In genomic region chr2:57387816-57388215, GRCm38 (mm10) we compare ENCODE assay signal across 13 mouse cellular contexts.
DNase-seq lines count a peak whose midpoint lies in the region; ATAC-seq and TF ChIP-seq lines count a peak whose summit lies in the region.
"Had no signal": no experiment of that assay in that cellular context is flagged by ENCODE, and none has a peak within 500 bp of the region (broad histone marks: within the 10 kb centered on the region; RNA-seq: fewer than 3 reads in every experiment).

No protein-coding gene starts in this region.

- H3K27me3 ChIP-seq in hindbrain, embryonic 11.5 days (ENCODE audit: control insufficient read depth, insufficient read depth, low read length): no peaks in the 10 kb centered on the region
- H3K27me3 ChIP-seq in midbrain, embryonic 16.5 days (ENCODE audit: control insufficient read depth, insufficient read depth, low read depth, low read length): no peaks in the 10 kb centered on the region
- H3K27me3 ChIP-seq: embryonic facial prominence, embryonic 15.5 days had no signal

- peak; percentile 86 for ATAC-seq in hindbrain, embryonic 11.5 days (ENCODE audit: low FRiP score)
- peak; percentile 86 for ATAC-seq in midbrain, embryonic 16.5 days

- no peak for TF ChIP-seq POLR2A in brain, embryonic 14.5 days (IDR thresholded peaks at IDR 0.05; ENCODE audit: borderline replicate concordance, extremely low read depth, insufficient read depth, insufficient read length, poor library complexity, severe bottlenecking)

- no peak overlapping the region for H3K4me2 ChIP-seq in hindbrain, embryonic 11.5 days (replicated peaks; ENCODE audit: low read depth, low read length)
- 0 out of 2 replicates have a peak overlapping the region, but pooled peaks have one; percentile 1 for H3K4me2 ChIP-seq in midbrain, embryonic 16.5 days (ENCODE audit: low read length)
- H3K4me2 ChIP-seq: embryonic facial prominence, embryonic 15.5 days had no signal

- peak; percentile 92 for DNase-seq in brain, embryonic 14.5 days (ENCODE audit: low read depth)
- peak; percentile 57 for DNase-seq in embryo, embryonic 9.5 days (ENCODE audit: extremely low spot score)
- DNase-seq in hindbrain, embryonic 11.5 days (ENCODE audit: low spot score): peak; percentile 69
- DNase-seq in kidney, adult 9 months: no peak
- DNase-seq in heart, adult 8-10 months (ENCODE audit: low spot score): no peak
- DNase-seq in urinary bladder, postnatal 10 days (ENCODE audit: low spot score): no peak
- no peak for DNase-seq in c-Kit-positive CD71-positive TER-119-positive erythroid progenitor cells, embryonic 14.5 days (ENCODE audit: low spot score)
- DNase-seq: gastrocnemius, postnatal 10 days; kidney, postnatal 10 days; right cerebral cortex, postnatal 25 days had no signal

- H3K9me3 ChIP-seq in hindbrain, embryonic 11.5 days (ENCODE audit: control insufficient read depth, low read length): no peaks in the 10 kb centered on the region
- no peaks in the 10 kb centered on the region for H3K9me3 ChIP-seq in midbrain, embryonic 16.5 days (replicated peaks; ENCODE audit: control insufficient read depth, low read length, poor library complexity, severe bottlenecking)
- H3K9me3 ChIP-seq: embryonic facial prominence, embryonic 15.5 days had no signal

- H3K4me1 ChIP-seq in hindbrain, embryonic 11.5 days (replicated peaks; ENCODE audit: control insufficient read depth, insufficient read depth, low read length): no peaks in the 10 kb centered on the region
- H3K4me1 ChIP-seq in midbrain, embryonic 16.5 days (ENCODE audit: control insufficient read depth, insufficient read depth, low read length): peaks cover 5% of the 10 kb centered on the region
- H3K4me1 ChIP-seq: embryonic facial prominence, embryonic 15.5 days had no signal

- no peak for TF ChIP-seq CTCF in brain, embryonic 14.5 days (IDR thresholded peaks at IDR 0.05; ENCODE audit: borderline replicate concordance, extremely low read depth, insufficient read depth, insufficient read length)

- H3K4me3 ChIP-seq in hindbrain, embryonic 11.5 days (ENCODE audit: low read depth, low read length): no peak overlapping the region
- H3K4me3 ChIP-seq in midbrain, embryonic 16.5 days (ENCODE audit: low read depth, low read length): no peak overlapping the region
- H3K4me3 ChIP-seq: embryonic facial prominence, embryonic 15.5 days had no signal

- peak overlapping the region; percentile 25; the same call in 1 of the 2 replicates for H3K27ac ChIP-seq in hindbrain, embryonic 11.5 days (ENCODE audit: low read depth, low read length)
- H3K27ac ChIP-seq in midbrain, embryonic 16.5 days (ENCODE audit: low read length): no peak overlapping the region
- H3K27ac ChIP-seq: embryonic facial prominence, embryonic 15.5 days; stomach, postnatal 0 days had no signal

- H3K36me3 ChIP-seq in hindbrain, embryonic 11.5 days (ENCODE audit: control insufficient read depth, insufficient read depth, low read length): no peaks in the 10 kb centered on the region
- no peaks in the 10 kb centered on the region for H3K36me3 ChIP-seq in midbrain, embryonic 16.5 days (ENCODE audit: control insufficient read depth, insufficient read depth, low read length)
- H3K36me3 ChIP-seq: embryonic facial prominence, embryonic 15.5 days had no signal

- 16% methylated on average over 7 of the region's 7 CpGs for WGBS in hindbrain, embryonic 11.5 days
- 7% methylated on average over 7 of the region's 7 CpGs for WGBS in midbrain, embryonic 16.5 days

- no peak overlapping the region for H3K9ac ChIP-seq in hindbrain, embryonic 11.5 days (ENCODE audit: low read depth, low read length)
- no peak overlapping the region for H3K9ac ChIP-seq in midbrain, embryonic 16.5 days (ENCODE audit: low read depth, low read length)
- H3K9ac ChIP-seq: embryonic facial prominence, embryonic 15.5 days had no signal

Comparison
In these comparisons a context has a peak if more than half of its experiments do, and no peak if none do; other contexts are left out.
1. DNase-seq: peak in brain, embryonic 14.5 days (single experiment), embryo, embryonic 9.5 days (single experiment) and hindbrain, embryonic 11.5 days (single experiment); none in kidney, adult 9 months (single experiment), heart, adult 8-10 months (single experiment), urinary bladder, postnatal 10 days (single experiment) and c-Kit-positive CD71-positive TER-119-positive erythroid progenitor cells, embryonic 14.5 days (single experiment).